Mouse (Mus musculus) heart, postnatal 36 days (tissue): ENCODE measurements at regions not wholly inside any gene's neighbourhood (a gene's known extent, or its start where the extent isn't known, plus 50 kb on each side); places are given as distances from the start of the nearest gene placed in this dataset.

Experiments used
- DNase-seq, 2 experiments: peaks; one replicate each; pipeline ENCODE4 v3.0.0; 2021 to 2022
- intact Hi-C: fragments of 180-260 bp; cut with DNase I; formaldehyde crosslinking; loops from one replicate; pipeline ENCODE4 v1.15.1; 2025

DNA sequence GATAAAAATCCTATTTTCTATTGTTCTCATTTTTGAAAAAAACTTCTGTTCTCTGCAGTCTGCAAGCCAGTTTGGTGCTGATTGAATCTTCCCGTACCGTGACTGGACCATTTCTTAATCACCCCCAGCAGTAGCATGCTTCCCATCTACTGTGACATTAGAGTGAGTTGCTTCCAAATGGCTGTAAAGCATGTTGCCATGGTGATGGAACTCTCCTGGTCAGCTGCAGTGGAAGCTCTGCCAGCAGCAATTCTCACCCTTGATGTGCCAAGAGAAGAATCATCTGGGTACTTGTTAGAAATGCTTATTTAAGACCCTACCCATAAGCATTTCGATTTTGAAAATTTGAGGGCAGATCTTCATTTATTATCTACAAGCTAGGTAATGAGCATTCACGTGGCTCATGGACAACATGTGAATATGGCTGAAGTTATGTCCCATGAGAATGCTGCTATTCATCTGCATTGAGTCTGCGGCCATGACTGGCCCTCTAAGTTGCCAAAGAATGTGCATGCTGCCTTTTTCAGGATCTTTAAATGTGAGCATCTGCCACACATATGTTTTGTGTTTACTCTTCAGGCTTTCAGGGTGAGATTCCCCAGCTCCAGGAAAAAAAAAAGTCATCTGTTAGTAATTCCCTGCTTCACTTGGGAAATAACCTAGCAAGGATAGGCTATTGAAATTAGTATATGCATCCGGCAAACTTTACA, 62.8 kb downstream of the H2al1n start:
- intact Hi-C loops, result no loop called here
- no peak for DNase-seq

DNA sequence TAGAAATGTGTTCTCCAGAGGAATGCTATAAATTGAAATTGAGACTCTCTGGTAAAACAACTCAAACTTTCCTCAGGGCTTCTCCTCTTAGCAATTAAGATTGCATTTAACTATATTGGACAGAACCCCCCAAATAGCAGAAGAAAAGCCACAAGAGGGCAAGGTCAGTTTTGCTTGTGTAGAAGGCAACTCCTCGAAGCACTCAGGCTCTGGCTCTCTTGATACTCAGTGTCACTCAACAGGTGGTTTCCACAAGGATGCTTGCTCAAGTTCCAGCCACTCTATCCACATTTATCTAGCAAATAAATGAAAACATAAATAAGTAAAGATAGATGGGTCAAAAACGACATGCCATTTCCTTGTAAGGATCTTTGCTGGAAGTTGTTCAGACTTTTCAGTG, 68.4 kb downstream of the H2al1n start:
- intact Hi-C loops, result no loop called here
- DNase-seq, result no peak

DNA sequence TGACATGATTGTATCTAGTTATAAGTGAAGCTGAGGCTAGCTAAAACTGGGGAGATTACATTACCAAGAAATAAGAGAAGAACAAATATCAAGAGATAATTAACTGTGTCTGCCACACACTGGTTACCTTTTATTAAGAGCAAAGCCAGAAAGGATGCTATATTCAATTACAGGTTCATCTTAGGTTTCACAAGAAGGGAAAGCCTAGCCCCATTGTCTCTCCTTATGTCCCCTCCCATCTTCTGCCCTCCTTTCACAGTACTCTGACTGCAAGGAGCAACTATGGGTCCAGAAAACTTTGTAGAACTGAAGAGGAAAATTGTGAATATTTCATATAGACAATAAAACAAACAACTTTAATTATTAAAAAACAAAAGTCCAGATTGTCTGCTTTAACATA, 68.8 kb downstream of the H2al1n start:
- intact Hi-C loops, result no loop called here
- DNase-seq, result no peak

DNA sequence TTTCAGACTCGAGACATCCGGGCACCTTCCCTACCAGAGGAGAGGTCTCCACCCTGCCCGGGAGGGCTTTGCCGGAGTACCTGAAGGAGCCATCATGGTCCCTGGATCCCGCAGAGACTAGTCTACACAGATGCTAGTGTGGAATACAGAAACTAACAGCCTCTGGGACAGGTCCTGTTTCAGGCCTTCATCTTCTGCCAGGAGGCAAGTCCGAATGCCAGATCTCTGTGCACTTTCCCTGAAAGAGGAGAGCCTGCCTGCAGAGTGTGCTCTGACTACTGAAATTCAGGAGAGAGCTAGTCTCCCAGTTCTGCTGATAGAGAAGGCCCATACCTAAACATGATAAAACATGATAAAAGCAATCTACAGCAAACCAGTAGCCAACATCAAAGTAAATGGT, 83.9 kb downstream of the H2al1n start:
- intact Hi-C loops, result no loop called here

DNA sequence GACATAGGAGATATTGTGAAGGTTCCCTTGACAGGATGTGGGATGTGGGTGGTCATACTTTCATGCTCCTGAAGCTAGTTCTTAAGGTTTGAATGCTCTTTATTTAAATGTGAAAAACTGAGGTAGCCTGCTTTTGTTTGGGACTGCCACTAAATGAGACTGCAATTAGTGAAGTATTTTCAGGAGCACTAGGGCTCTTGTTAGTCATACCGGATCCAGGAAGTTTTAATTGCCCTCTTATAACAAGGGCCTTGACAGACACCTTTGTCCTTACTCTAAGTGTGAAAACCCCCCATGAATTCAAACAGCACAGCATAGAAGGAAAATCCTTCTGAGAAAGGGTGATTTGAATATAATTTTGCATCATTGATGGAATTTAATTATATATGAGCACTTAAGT, 91.2 kb downstream of the H2al1n start:
- intact Hi-C loops, result no loop called here
- DNase-seq, result no peak

More for the DNA sequence above, 83.9 kb downstream of the H2al1n start:
- DNase-seq, result no peak

DNA sequence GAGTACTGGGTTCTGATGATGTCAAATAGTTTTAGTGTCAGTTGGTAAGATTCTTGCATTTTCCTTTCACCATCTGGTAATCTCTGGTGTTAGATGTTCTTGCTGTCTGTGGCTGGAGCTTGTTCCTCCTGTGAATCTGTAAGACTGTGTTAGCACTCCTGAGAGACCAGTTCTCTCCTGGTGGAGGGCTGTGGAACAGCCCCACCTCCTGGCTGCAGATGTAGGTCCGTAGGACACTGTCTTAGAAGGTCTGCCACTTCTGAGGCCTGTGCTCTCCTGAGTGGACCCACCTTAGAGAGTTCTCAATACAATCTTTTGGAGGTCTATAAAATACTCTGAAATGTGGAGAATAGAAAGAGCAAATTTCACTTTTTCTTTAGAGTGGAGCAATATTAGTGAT, 101.8 kb downstream of the H2al1n start:
- no peak for DNase-seq
- intact Hi-C loops, result loop anchor here (5.0 kb wide), 1 partner anchor 600 kb away; no protein-coding TSS in a partner anchor

DNA sequence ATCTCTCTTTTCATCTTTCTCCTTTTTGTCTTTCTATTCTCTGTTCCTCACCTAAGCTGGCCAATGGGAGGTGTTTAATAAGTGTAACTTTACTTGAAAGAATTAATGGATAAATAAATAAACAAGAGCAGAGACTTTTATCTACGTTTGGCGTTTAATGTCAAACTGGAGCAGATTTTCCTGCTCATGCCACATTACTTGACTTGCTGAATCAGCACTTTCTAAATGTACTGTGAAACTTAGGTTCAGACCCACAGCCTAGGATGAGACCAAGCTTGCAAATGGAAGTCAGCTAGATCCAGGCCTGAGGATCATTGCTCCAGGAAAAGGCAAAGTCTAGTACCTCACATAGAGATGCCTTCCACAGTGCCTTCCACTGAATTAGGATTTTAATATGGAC, 141.5 kb downstream of the H2al1n start:
- no peak for DNase-seq
- intact Hi-C loops, result no loop called here

DNA sequence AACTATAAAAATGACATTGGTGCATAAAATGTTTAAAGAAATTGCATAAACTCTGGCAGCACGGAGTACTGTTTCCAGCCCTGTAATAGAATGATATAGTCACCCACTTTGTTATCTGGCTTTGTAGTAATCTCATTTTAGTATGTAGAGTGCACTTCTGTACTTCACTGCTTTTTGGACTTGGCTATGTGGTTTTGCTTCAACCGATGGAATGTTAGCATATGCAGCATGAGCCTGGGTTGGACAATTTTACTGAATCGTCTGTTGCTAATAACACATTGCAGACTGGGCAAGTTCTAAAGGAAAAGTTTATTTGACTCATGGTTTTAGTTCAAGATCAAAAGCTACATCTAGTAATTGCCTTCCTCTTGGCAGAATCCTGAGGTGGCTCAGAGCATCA, 142.4 kb downstream of the H2al1n start:
- intact Hi-C loops, result no loop called here
- no peak for DNase-seq

DNA sequence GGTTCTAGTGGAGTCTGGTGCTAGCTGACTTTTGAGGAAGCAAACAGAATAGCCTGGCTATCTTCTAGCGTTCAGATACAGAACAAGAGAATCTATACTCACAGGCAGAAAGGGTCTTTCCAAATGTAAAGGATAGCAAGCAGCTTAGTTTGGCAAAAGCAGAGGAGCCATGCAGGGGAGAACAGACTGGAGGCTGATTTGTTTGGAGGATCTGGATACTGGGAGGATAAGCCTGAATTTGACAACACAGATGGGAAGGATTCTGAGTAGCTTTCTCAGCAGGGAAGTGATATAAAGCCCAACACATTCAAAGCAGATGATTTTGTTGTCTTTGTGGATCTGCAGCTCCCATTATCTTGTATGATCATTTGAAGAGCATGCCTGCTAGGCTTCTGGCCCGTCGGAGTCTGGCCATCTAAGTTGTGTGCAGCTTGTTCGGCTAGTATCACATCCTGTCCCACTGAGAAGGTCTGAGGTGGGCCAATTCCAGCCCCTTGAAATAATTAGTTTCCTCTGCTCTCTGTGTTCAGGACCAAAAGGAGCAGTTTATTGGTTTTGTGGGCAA, 145.6 kb downstream of the H2al1n start:
- intact Hi-C loops, result no loop called here
- DNase-seq, result no peak
